Mouse (Mus musculus): ENCODE measurements around the gene Med25. TPM values are rescaled to one million over a fixed set of nuclear protein-coding genes. Genes with fewer than 3 reads are reported as not detected.

Med25 gene
- total RNA-seq, 2 experiments from 2014 or later: 14.5 to 26.0 TPM

- ATAC-seq (replicated peaks; ENCODE audit: poor library complexity): 0 out of 2 replicates have a peak, but pooled peaks have one; percentile 4
These were observed 42.4 kb downstream of the Med25 start for GRCm38 (mm10) chr7:44850146-44850545.

DNA sequence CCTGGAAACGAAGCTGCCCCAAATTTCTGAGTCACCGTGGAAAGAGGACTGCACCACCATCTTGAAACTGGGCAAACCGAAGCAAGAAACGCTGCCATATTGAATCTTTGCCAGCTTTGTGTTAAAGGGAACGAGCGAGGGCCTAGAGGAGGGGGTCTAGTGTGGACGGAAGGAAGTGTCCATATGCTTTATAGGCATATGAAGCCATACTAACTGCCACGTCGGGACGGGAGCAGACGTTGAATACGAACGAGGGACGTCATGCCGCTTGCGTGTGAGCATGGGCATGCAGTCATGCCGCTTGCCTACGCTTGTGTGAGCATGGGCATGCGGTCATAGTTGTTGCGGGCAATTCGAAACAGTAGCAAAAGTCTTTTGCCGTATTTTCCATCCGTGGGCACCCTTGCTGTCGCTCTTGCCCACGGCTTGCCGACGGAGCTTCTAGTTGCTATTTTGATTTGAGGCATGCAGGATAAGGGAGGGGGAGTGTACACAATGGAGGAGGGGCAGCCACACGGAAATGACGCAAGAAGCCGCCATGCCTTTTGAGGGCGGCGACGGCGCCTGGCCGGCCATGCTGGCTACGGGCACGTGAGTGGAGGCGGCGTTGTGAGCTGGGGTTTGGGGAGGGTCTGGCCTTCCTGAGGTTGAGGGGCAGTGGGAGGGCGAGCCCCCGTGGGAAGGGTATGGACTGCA is 42.9 kb downstream of the Med25 start:
- peak; percentile 52 for ATAC-seq (replicated peaks; ENCODE audit: poor library complexity)

GRCm38 (mm10) chr7:44848561-44849415 is 43.7 kb downstream of the Med25 start, which contains the start of the genes Akt1s1 and Tbc1d17:
Gene Akt1s1 (plus strand): TSS chr7:44848991.
Gene Tbc1d17 (minus strand): TSS chr7:44849079.
- ATAC-seq (replicated peaks; ENCODE audit: poor library complexity): peak; percentile 64

- ATAC-seq (replicated peaks; ENCODE audit: poor library complexity): no peak
These were observed 44.7 kb downstream of the Med25 start for GRCm38 (mm10) chr7:44847772-44848171.

DNA sequence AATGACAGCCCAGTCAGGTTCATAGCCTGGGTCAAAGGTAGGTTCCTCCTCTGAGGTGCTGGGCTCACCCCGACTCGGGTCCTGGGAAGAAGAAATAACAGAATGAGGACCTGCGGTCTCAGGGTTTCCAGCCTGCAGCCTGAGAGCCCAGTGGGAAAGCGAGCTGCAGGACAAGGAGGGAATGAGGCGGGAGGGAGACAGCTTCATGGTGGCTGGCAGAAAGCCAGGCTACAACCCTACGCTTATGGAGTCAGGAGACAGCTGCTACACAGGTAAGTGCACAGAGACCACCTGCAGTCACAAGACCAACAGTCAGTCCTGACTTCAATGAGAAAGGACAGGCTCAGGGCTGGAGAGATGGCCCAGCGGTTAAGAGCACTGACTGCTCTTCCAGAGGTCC is 45.7 kb downstream of the Med25 start:
- ATAC-seq (replicated peaks; ENCODE audit: poor library complexity): no peak

- ATAC-seq (replicated peaks; ENCODE audit: poor library complexity): no peak
These were observed 47.5 kb downstream of the Med25 start for GRCm38 (mm10) chr7:44845006-44845405.

DNA sequence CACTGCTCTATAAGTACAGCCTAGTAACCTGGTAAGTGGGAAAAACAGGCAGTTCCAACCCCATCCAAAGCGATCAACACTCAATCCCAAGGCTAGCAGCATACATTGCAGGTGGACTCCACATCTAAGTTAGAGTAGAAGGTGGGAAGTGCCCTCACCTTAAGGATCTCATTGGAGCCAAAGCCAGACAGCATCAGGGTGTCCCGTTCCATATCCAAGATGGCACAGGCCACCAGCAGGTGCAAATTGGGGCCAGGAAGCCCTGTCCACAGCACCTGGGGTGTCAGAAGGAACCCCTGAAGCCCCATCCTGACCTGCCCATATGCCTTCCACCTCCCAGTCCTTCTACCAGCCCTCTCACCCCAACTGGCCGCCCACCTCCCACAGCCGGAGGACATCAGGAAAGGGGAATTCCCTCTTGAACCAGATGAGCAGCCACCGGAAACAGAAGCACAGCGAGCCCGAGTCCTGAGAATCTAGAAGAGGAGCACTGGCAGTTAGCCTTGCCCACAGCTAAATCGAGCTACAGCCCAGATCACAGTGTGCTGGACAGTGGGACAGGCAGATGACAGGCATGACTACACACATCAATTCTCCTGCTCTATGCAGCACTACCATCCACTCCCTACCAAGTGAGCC is 50.6 kb downstream of the Med25 start:
- no peak for ATAC-seq (replicated peaks; ENCODE audit: poor library complexity)

GRCm38 (mm10) chr7:44840426-44840825 is 52.1 kb downstream of the Med25 start:
- ATAC-seq (replicated peaks; ENCODE audit: poor library complexity): peak; percentile 29

GRCm38 (mm10) chr7:44839491-44840191 is 52.9 kb downstream of the Med25 start:
- ATAC-seq (replicated peaks; ENCODE audit: poor library complexity): peak; percentile 56

GRCm38 (mm10) chr7:44839171-44839490 is 53.4 kb downstream of the Med25 start:
- no peak for ATAC-seq (replicated peaks; ENCODE audit: poor library complexity)

GRCm38 (mm10) chr7:44838073-44838472 is 54.4 kb downstream of the Med25 start:
- ATAC-seq (replicated peaks; ENCODE audit: poor library complexity): no peak

DNA sequence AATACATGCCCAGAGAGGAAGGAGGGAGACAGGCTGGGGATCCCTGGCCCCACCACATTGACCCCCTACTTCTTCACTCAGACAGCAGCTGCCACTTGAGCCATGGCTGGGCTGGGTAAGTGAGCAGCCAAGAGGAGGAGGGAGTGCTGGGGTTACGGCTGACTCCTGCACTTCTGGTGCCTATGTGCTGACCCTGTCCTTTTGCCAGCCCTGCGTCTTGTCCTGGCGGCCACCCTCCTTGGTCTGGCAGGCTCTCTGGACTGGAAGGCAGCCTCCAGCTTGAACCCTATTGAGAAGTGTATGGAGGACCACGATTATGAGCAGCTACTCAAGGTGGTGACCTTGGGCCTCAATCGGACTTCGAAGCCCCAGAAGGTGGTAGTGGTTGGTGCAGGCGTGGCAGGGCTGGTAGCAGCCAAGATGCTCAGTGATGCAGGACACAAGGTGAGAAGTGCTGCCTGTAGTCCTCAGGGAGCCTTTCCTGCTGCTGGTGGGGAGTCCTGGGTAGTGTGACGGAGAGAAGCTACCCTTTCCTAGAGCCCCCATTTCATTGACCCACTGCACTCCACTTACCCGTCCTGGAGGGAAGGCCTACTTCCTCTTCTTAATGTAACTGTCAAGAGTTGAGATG is 56.0 kb downstream of the Med25 start:
- no peak for ATAC-seq (replicated peaks; ENCODE audit: poor library complexity)

DNA sequence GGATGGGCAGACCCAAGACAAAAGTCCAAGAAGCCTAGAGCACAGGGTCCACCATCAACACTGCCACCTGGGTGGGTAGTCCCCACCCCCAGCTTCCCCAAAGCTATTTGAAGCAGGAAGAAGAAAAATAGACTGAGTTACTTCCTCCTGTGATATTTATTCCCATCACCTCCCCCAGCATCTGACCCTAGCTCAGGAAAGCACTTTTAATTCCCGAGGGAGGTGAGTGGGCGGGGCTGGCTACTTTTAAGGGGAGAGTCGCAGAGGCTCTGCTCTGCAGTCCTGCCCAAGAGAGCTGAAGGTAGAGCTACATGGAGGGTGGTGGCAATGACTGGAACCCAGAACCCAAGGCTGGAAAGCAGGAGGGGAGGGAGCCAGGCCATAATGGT is 56.5 kb downstream of the Med25 start:
- ATAC-seq (replicated peaks; ENCODE audit: poor library complexity): no peak

DNA sequence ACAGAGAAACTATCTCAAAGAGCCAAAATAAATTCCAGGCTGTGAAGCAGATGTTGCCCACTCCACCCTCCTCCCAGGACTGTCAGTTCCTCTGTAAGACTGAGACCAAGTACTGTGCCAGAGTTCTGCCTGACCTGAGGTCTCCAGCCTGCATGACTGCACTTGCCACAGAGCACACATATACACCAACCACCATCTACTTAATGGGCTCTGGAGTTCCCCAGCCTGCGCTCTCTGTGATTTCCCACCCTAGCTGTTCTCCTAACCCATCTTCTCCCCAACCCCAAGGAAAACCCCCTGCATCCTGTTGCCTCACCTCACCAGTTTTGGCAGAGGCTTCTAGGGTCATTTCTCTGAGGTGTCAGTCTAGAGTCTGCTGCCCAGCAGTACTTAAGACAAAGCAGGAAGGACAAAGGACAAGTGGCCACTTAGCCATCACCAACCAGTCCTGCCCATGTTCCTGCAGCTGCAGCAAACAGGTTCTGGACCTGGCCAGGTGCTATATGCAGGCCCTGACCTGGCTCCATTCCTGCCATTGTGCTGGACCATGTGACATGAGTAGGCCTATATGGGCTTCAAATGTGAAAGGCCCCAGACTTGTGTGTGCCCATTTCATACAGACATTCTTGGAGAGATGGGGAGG is 57.0 kb downstream of the Med25 start:
- ATAC-seq (replicated peaks; ENCODE audit: poor library complexity): no peak

DNA sequence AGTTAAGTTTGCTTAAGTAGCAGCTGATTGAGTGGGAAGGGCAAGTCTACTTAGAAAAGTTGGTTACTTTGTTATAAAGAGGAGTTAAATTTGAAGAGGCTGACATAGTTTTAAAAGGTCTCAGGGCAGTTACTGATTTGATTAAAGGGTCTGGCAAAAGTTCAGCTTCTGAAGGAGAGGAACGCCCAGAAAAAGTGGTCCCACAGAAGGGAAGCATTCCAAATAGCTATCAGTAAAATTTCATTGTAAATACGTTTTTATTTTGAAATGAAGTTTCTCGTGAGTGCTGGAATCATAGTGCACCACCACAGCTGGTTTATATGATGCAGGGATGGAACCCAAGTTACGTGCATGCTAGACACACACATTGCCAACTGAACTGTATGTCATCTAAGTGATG is 59.7 kb downstream of the Med25 start:
- ATAC-seq (replicated peaks; ENCODE audit: poor library complexity): no peak

DNA sequence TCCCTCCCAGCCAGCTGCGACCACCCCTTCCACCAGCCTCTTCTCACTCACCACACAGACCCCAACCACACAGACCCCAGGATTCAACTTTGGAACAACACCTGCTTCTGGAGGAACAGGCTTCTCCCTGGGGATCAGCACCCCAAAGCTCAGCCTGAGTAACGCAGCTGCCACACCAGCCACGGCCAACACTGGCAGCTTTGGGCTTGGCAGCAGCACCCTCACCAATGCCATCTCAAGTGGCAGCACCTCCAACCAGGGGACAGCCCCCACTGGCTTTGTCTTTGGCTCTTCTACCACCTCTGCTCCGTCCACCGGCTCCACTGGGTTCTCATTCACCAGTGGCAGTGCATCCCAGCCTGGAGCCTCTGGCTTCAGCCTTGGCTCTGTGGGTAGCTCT is 63.8 kb downstream of the Med25 start:
- no peak for ATAC-seq (replicated peaks; ENCODE audit: poor library complexity)

- ATAC-seq (replicated peaks; ENCODE audit: poor library complexity): no peak
These were observed 65.7 kb downstream of the Med25 start for GRCm38 (mm10) chr7:44826771-44827170.

Measured in megakaryocyte progenitor cell, adult 5-6 weeks (primary cell).